Mouse (Mus musculus): ENCODE results near the gene Ipo9. TPM values are rescaled to one million over a fixed set of nuclear protein-coding genes. Genes with fewer than 3 reads are reported as not detected.

Ipo9 gene
- polyA plus RNA-seq, 1 experiment from 2014 or later = 184 TPM

GRCm38 (mm10) chr1:135413996-135414395 is 16.3 kb downstream of the Ipo9 start:
- H3K27ac ChIP-seq (ENCODE audit: low read depth, low read length) = no peak overlapping the region
- no peaks in the 10 kb centered on the region for H3K9me3 ChIP-seq (ENCODE audit: control insufficient read depth, low read length)

GRCm38 (mm10) chr1:135412130-135412529 is 18.2 kb downstream of the Ipo9 start:
- Histone ChIP-seq H3K4me2 (ENCODE audit: low read depth) (no peak overlapping the region), H3K36me3 (ENCODE audit: control insufficient read depth, insufficient read depth, low read length) (peaks cover 21% of the 10 kb centered on the region), H3K9me3 (ENCODE audit: control insufficient read depth, low read length) (no peaks in the 10 kb centered on the region), H3K4me1 (ENCODE audit: control insufficient read depth, insufficient read depth, low read length) (no peaks in the 10 kb centered on the region), H3K27ac (ENCODE audit: low read depth, low read length) (no peak overlapping the region), H3K27me3 (ENCODE audit: control insufficient read depth, insufficient read depth, low read length) (no peaks in the 10 kb centered on the region), H3K9ac (ENCODE audit: low read length) (no peak overlapping the region), H3K4me3 (ENCODE audit: low read depth, low read length) (no peak overlapping the region)
- DNase-seq (ENCODE audit: low spot score) (no peak), ATAC-seq (ENCODE audit: insufficient read depth, low FRiP score, low TSS enrichment) (no peak)
- 93% methylated on average over 4 of the region's 4 CpGs for WGBS

More at GRCm38 (mm10) chr1:135413996-135414395, 16.3 kb downstream of the Ipo9 start:
- DNase-seq (ENCODE audit: low spot score) (no peak), ATAC-seq (ENCODE audit: insufficient read depth, low FRiP score, low TSS enrichment) (no peak)
- H3K4me1 ChIP-seq (ENCODE audit: control insufficient read depth, insufficient read depth, low read length) = no peaks in the 10 kb centered on the region
- no peak overlapping the region for H3K9ac ChIP-seq (ENCODE audit: low read length)
- H3K36me3 ChIP-seq (ENCODE audit: control insufficient read depth, insufficient read depth, low read length) = peaks cover 32% of the 10 kb centered on the region
- H3K4me2 ChIP-seq (ENCODE audit: low read depth) = no peak overlapping the region
- H3K4me3 ChIP-seq (ENCODE audit: low read depth, low read length) = no peak overlapping the region
- no peaks in the 10 kb centered on the region for H3K27me3 ChIP-seq (ENCODE audit: control insufficient read depth, insufficient read depth, low read length)

GRCm38 (mm10) chr1:135410967-135411366 is 19.3 kb downstream of the Ipo9 start:
- no peak overlapping the region for H3K4me3 ChIP-seq (ENCODE audit: low read depth, low read length)
- no peak overlapping the region for H3K4me2 ChIP-seq (ENCODE audit: low read depth)
- no peaks in the 10 kb centered on the region for H3K9me3 ChIP-seq (ENCODE audit: control insufficient read depth, low read length)
- H3K4me1 ChIP-seq (ENCODE audit: control insufficient read depth, insufficient read depth, low read length) = no peaks in the 10 kb centered on the region
- H3K36me3 ChIP-seq (ENCODE audit: control insufficient read depth, insufficient read depth, low read length) = peaks cover 19% of the 10 kb centered on the region
- 86% methylated on average over 2 of the region's 2 CpGs for WGBS
- no peak overlapping the region for H3K27ac ChIP-seq (ENCODE audit: low read depth, low read length)
- H3K9ac ChIP-seq (ENCODE audit: low read length) = no peak overlapping the region
- DNase-seq (ENCODE audit: low spot score) = no peak
- H3K27me3 ChIP-seq (ENCODE audit: control insufficient read depth, insufficient read depth, low read length) = no peaks in the 10 kb centered on the region
- no peak for ATAC-seq (ENCODE audit: insufficient read depth, low FRiP score, low TSS enrichment)

- Histone ChIP-seq H3K4me2 (ENCODE audit: low read depth) (no peak overlapping the region), H3K27me3 (ENCODE audit: control insufficient read depth, insufficient read depth, low read length) (no peaks in the 10 kb centered on the region), H3K27ac (ENCODE audit: low read depth, low read length) (no peak overlapping the region), H3K9me3 (ENCODE audit: control insufficient read depth, low read length) (no peaks in the 10 kb centered on the region), H3K36me3 (ENCODE audit: control insufficient read depth, insufficient read depth, low read length) (peaks cover 19% of the 10 kb centered on the region), H3K4me1 (ENCODE audit: control insufficient read depth, insufficient read depth, low read length) (no peaks in the 10 kb centered on the region), H3K4me3 (ENCODE audit: low read depth, low read length) (no peak overlapping the region), H3K9ac (ENCODE audit: low read length) (no peak overlapping the region)
- ATAC-seq (ENCODE audit: insufficient read depth, low FRiP score, low TSS enrichment) = no peak
- 94% methylated on average over 4 of the region's 4 CpGs for WGBS
- no peak for DNase-seq (ENCODE audit: low spot score)
These were observed 21.3 kb downstream of the Ipo9 start for GRCm38 (mm10) chr1:135408973-135409372.

- no peak overlapping the region for H3K27ac ChIP-seq (ENCODE audit: low read depth, low read length)
- H3K36me3 ChIP-seq (ENCODE audit: control insufficient read depth, insufficient read depth, low read length) = peaks cover 26% of the 10 kb centered on the region
- no peak overlapping the region for H3K9ac ChIP-seq (ENCODE audit: low read length)
- no peaks in the 10 kb centered on the region for H3K4me1 ChIP-seq (ENCODE audit: control insufficient read depth, insufficient read depth, low read length)
- no peak for DNase-seq (ENCODE audit: low spot score)
- H3K27me3 ChIP-seq (ENCODE audit: control insufficient read depth, insufficient read depth, low read length) = no peaks in the 10 kb centered on the region
- no peak overlapping the region for H3K4me3 ChIP-seq (ENCODE audit: low read depth, low read length)
- no peaks in the 10 kb centered on the region for H3K9me3 ChIP-seq (ENCODE audit: control insufficient read depth, low read length)
- H3K4me2 ChIP-seq (ENCODE audit: low read depth) = no peak overlapping the region
- WGBS = 84% methylated on average over 7 of the region's 7 CpGs
- ATAC-seq (ENCODE audit: insufficient read depth, low FRiP score, low TSS enrichment) = no peak
These were observed 24.9 kb downstream of the Ipo9 start for GRCm38 (mm10) chr1:135405356-135405755.

- Histone ChIP-seq H3K27me3 (ENCODE audit: control insufficient read depth, insufficient read depth, low read length) (no peaks in the 10 kb centered on the region), H3K9me3 (ENCODE audit: control insufficient read depth, low read length) (no peaks in the 10 kb centered on the region), H3K36me3 (ENCODE audit: control insufficient read depth, insufficient read depth, low read length) (peaks cover 32% of the 10 kb centered on the region), H3K4me1 (ENCODE audit: control insufficient read depth, insufficient read depth, low read length) (no peaks in the 10 kb centered on the region), H3K9ac (ENCODE audit: low read length) (no peak overlapping the region), H3K4me2 (ENCODE audit: low read depth) (no peak overlapping the region), H3K4me3 (ENCODE audit: low read depth, low read length) (no peak overlapping the region), H3K27ac (ENCODE audit: low read depth, low read length) (no peak overlapping the region)
- 89% methylated on average over 3 of the region's 3 CpGs for WGBS
- ATAC-seq (ENCODE audit: insufficient read depth, low FRiP score, low TSS enrichment) = no peak
- no peak for DNase-seq (ENCODE audit: low spot score)
These were observed 28.7 kb downstream of the Ipo9 start for GRCm38 (mm10) chr1:135401452-135402110.

GRCm38 (mm10) chr1:135399466-135399865 is 30.8 kb downstream of the Ipo9 start:
- H3K36me3 ChIP-seq (ENCODE audit: control insufficient read depth, insufficient read depth, low read length) = peaks cover 34% of the 10 kb centered on the region
- 95% methylated on average over 5 of the region's 5 CpGs for WGBS
- H3K4me3 ChIP-seq (ENCODE audit: low read depth, low read length) = no peak overlapping the region
- no peak for DNase-seq (ENCODE audit: low spot score)
- no peak overlapping the region for H3K4me2 ChIP-seq (ENCODE audit: low read depth)
- H3K27me3 ChIP-seq (ENCODE audit: control insufficient read depth, insufficient read depth, low read length) = no peaks in the 10 kb centered on the region
- no peaks in the 10 kb centered on the region for H3K9me3 ChIP-seq (ENCODE audit: control insufficient read depth, low read length)
- no peak for ATAC-seq (ENCODE audit: insufficient read depth, low FRiP score, low TSS enrichment)
- no peaks in the 10 kb centered on the region for H3K4me1 ChIP-seq (ENCODE audit: control insufficient read depth, insufficient read depth, low read length)
- H3K27ac ChIP-seq (ENCODE audit: low read depth, low read length) = no peak overlapping the region
- H3K9ac ChIP-seq (ENCODE audit: low read length) = no peak overlapping the region

- Histone ChIP-seq H3K4me3 (ENCODE audit: low read depth, low read length) (no peak overlapping the region), H3K4me1 (ENCODE audit: control insufficient read depth, insufficient read depth, low read length) (no peaks in the 10 kb centered on the region), H3K36me3 (ENCODE audit: control insufficient read depth, insufficient read depth, low read length) (peaks cover 42% of the 10 kb centered on the region), H3K9ac (ENCODE audit: low read length) (no peak overlapping the region), H3K27ac (ENCODE audit: low read depth, low read length) (no peak overlapping the region), H3K4me2 (ENCODE audit: low read depth) (no peak overlapping the region), H3K27me3 (ENCODE audit: control insufficient read depth, insufficient read depth, low read length) (no peaks in the 10 kb centered on the region), H3K9me3 (ENCODE audit: control insufficient read depth, low read length) (no peaks in the 10 kb centered on the region)
- ATAC-seq (ENCODE audit: insufficient read depth, low FRiP score, low TSS enrichment) (no peak), DNase-seq (ENCODE audit: low spot score) (no peak)
- WGBS = 93% methylated on average over 9 of the region's 9 CpGs
These were observed 45.1 kb downstream of the Ipo9 start for GRCm38 (mm10) chr1:135385161-135385560.

- WGBS = 98% methylated on average over 5 of the region's 5 CpGs
- no peak for ATAC-seq (ENCODE audit: insufficient read depth, low FRiP score, low TSS enrichment)
- no peak overlapping the region for H3K4me3 ChIP-seq (ENCODE audit: low read depth, low read length)
- no peaks in the 10 kb centered on the region for H3K4me1 ChIP-seq (ENCODE audit: control insufficient read depth, insufficient read depth, low read length)
- no peaks in the 10 kb centered on the region for H3K27me3 ChIP-seq (ENCODE audit: control insufficient read depth, insufficient read depth, low read length)
- no peak for DNase-seq (ENCODE audit: low spot score)
- H3K27ac ChIP-seq (ENCODE audit: low read depth, low read length) = no peak overlapping the region
- H3K4me2 ChIP-seq (ENCODE audit: low read depth) = no peak overlapping the region
- no peaks in the 10 kb centered on the region for H3K9me3 ChIP-seq (ENCODE audit: control insufficient read depth, low read length)
- H3K9ac ChIP-seq (ENCODE audit: low read length) = no peak overlapping the region
- peaks cover 35% of the 10 kb centered on the region for H3K36me3 ChIP-seq (ENCODE audit: control insufficient read depth, insufficient read depth, low read length)
These were observed 46.1 kb downstream of the Ipo9 start for GRCm38 (mm10) chr1:135384171-135384570.

Data from neural tube, embryonic 11.5 days (tissue).